Mouse (Mus musculus) cerebellum, adult 18-20 months (tissue): ENCODE results near the gene Utp4.

Experiments
- DNase-seq, 2 experiments: peaks; one replicate each; pipeline ENCODE4 v3.0.0; 2021

Gene Utp4

DNA sequence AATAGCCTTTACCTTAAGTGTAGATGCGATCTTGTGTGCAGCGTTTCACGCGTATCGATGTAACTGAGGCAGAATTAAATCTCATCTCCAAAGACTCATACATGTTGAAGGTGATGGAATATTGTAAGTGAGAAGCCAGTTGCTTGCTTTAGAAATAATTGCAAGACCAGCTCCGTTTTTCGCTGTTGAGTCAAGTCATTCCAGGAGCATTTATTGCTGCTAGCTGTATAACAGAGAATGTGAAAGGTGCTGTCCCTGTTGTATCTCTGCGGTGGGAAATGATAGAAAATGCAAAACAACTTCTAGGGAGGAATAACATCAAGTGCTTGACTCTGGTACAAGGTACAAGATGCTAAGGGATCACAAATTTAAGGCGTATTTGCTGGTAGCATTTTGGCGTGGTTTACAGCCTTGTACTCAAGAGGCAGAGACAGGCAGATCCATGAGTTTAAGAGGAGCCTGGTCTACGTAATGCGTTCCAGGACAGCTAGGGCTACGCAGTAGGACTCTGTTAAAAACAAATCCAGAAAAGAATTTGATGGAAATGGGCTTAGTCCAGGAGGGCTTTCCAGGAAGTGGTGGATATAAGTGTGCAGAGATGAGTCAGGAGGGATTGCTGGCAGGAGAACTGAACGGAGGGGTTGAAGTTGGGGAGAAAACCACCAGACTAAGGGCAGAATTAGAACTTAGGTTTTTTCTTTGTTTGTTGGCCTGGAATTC is 43.8 kb downstream of the Utp4 start:
- no peak for DNase-seq

DNA sequence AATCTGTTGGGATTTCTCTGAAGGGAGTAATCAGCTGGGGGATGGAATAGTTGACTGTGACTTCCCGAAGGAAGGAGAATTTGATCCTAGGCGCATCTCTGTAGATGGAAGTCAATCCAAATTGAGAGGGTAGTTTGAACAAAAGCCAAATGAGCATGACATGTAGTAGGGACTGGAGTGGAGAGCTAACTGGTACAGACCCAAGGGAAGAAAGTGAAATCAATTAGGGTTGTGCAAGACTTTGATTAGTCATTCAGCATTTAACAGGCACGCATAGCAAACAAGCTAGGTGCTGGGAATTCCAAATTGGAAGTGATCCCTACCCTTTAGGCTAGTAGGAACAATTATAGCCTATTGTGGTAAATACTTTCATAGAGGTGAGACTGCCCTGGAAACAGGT is 48.4 kb downstream of the Utp4 start:
- DNase-seq = no peak

DNA sequence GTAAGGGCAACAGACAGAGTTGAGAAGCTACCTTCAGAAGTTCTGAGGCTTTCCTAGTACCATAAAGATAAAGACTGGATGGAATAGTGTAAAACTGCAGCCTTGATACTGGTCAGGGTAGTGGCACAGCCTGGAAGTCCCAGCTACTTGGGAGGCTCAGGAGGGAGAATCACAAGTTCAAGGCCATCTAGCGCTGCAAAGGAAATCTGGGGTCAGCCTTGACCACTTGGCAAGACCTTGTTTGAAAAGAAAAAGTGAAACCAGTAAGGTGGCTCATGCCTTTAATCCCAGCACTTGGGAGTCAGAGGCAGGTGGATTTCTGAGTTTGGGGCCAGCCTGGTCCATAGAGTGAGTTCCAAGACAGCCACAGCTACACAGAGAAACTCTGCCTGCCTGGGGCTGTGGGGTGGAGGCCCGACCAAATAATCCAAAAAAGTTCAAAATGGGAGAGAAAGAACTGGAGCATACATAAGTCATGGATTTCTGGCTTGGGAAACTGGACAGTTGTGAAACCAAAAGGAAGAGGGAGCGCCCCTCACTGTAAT is 50.5 kb downstream of the Utp4 start:
- no peak for DNase-seq

DNA sequence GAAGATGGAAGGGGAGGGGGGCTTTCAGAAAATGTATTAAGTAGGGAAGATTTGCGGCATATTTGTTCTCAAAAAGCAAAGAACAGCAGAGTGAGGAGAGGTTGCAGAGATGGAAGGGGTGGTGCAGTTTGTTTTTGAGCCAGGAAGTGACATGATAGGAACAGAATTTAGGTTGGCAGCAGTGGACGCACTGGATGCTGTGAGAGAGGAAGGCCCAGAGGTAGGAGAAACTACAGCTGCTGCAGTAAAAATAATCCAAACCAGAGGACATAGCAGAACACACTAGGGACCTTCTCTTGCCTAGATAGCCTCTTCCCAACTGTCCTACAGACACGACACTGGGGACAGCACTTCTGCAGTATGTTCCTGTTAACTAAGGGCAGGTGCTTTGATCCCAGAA is 51.3 kb downstream of the Utp4 start:
- no peak for DNase-seq

DNA sequence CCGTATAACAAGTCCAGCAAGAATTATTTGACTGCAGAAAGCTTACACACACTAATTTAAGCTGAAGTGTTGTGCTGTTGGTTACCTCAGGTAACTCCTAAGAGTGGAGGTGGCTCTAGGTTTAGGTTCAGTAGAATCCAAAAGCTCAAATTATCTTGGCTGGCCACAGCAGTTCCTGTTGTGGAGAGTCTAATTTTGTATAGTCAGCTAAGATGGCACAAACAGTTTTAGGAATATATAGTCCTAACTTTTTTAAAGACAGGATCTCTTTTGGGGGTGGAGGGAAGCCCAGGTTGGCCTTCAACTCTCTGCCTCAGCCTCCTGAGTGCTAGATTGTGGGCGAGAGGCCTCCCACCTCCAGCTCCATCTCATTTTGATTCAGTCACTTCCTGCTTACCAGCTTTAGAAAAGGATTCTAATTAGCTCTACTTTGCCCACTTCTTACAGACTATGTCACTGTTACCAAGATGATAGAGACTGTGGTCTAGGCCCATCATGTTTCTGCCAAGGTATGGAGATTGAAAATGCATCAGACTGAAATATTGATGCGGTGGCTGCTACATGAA is 55.3 kb downstream of the Utp4 start:
- no peak for DNase-seq

DNA sequence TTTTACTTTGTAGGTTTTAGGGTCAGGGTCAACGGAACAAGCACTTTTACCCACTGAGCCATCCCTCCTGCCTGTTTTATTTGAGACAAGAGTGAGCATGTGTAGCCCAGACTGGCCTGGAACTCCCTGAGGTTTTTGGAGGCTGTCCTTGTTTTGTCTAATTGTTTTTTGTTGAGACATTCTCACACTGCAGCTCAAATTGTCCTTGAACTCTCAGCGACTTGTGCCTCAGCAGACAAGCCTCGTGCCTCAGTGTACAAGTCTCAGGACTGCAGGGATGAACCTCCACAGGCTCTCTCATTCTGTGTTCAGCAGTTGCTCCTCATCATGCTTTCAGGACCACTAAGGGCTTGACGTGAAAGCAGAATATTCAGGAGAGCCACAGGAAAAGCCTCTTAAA is 58.3 kb downstream of the Utp4 start:
- no peak for DNase-seq

DNA sequence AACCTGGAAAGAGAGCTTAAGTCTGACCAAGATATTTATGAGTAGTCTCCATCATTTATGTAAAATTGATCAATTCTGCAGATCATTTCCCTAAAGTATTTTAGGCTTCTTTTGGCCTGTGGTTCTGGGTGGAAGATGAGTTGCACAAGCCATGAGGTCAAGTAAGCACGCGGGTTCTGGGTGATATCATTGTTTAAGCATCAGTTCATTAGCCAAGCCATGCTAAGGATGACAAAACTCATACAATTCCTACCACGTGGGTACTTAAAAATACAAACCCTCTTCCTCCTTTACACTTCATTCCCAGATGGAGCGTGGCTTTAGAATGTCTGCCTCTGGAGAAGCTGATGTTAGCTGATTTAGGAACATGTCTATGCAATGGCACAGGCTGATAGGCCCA is 60.1 kb downstream of the Utp4 start:
- DNase-seq = no peak

DNA sequence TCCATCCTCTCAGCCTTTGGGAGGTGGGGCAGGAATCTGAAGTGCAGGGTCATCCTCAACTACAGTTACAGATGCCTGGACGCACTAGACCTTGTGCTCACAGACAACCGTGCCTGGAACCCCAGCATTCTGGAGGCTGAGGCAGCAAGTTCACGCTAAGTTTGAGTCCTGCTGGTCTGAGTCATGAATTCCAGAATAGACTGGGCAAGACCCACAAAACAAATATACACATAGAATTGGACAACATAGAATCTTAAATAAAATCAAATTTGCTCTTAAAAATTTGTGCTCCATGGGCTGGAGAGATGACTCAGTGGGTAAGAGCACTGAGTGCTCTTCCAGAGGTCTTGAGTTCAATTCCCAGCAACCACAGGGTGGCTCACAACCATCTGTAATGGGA is 63.6 kb downstream of the Utp4 start:
- no peak for DNase-seq

DNA sequence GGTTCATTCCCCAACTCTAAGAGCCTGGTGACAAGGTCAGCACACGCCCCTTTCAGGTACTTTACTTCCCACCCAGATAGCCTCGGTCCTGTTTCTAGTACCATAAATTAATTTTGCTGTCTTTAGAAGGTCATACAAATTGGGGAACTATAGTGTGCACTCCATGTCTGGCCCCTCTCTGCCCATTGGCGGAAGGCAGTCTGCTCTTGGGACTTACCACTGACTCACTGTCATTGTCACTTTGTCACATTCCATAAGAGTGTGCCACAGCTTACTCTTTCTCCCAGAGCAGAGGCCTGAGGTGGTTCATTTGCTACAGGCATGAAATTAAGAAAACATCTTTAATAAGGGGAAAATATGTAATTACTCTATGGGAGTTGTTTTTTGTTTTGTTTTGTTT is 64.8 kb downstream of the Utp4 start:
- no peak for DNase-seq

DNA sequence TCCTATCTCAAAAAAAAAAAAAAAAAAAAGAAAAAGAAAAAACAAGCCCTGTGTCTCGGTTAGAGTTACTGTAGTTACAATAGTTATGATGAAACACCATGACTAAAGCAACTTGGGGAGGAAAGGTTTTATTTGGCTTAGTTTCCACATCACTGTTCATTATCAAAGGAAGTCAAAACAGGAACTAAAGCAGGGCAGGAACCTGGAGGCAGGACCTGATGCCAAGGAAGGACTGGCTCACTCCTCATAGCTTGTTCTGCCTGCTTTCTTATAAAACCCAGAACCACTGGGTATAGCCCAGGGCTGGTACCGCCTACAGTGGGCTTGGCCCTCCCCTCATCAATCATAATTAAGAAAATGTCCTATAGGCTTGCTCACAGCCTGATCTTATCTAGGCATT is 66.2 kb downstream of the Utp4 start:
- no peak for DNase-seq

DNA sequence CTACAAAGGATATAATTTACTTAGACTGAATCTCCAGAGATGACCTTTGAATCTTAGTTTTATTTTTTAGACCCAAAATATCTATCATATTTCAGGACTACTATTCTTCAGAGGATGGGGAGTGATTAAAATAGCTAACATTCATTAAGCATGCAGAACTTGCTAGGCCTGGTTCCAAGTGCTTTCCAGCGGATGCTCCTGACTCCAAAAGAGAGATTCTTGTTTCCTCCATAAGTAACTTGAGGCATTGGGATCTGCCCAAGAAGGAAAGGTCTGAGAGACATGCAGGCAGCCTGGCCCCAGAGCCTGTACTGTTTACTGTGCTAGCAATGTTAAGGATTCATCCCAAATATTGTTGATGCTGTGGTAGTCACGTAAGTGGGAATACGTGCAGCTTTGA is 68.9 kb downstream of the Utp4 start:
- DNase-seq = no peak

DNA sequence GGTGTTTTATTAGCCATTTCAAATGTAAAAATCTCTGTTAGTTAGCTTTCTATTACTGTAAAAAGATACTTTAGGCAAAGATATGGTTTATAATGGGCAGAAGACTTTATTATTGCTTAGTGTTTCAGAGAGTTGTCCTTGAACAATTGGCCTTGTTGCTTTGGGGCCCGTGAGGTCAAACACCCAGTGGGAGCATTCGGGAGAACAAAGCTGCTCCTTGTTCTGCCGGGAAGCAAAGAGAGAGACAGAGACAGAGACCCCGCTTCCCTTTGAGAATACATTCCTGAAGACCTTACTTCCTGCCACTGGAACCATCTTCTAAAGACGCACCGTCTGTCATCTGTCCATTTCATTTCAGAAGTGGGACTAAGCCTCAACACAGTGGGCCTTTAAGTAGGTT is 69.9 kb downstream of the Utp4 start:
- no peak for DNase-seq

DNA sequence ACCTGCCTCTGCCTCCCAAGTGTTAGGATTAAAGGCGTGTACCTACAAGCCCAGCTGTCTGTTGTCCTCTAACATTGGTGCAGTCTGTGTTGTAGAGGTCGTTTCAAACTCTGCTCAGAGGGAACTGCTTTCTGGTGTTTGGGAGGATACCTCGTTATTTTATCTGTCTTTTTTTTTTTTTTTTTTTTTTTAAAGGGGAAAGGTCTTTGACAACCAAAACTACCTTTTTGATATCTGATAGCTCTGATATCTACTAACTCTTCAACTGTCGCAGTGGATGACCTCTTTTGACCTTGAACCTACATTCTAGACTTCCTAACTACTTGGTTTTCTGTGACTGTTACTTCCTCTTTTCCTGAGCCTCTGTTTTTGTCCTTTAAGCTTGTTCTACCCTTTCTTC is 71.1 kb downstream of the Utp4 start:
- no peak for DNase-seq

DNA sequence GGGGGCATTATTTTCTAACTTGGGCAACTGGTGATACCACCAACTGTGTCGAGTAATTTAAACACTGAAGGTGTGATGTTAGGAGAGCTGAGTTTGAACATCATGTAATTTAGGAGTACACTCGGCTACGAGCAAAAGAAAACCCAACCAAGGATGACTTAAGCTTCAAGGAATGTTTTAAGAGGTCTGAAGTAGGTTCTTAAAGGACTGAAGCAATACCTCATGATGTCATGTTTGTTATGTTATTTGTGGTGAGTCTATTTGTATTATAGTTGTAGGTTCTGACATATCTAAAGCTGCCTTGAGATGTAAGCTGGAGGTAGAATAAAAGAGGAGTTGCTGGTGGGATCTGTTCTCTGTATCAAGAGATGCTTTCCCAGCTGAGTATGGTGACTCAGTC is 76.5 kb downstream of the Utp4 start:
- no peak for DNase-seq

DNA sequence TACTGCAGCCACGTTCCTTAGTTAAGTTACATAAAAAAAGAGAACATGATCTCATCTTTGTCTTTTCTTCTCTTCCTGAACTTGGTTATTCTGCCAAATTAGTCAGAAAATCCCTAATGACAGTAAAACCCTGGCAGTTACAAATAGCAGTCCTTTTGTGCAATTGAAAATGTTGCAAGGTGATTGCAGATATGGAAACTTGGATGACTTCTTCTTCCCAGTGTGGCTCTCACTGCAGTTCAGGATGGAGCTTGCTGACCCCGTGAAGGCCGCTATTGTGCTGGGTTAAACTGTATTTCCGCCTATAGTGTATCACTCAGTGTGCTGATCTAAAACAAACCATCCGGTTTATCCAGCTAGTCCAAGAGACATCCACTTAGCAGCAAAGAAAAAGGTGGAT is 78.5 kb downstream of the Utp4 start:
- DNase-seq = no peak
